Mouse (Mus musculus): Measurements from ENCODE around the gene Olfr675. TPM values are rescaled to one million over a fixed set of nuclear protein-coding genes. Genes with fewer than 3 reads are reported as not detected.
"Not testable (repeated sequence)": the region's sequence is repeated elsewhere in the genome, so short reads cannot be mapped to it uniquely, and the experiment has no call there.

Olfr675 gene
- not detected in 2 replicates for polyA plus RNA-seq (2016; fragmentation: Nextera tagmentation; extraction: Ambion mirVana)

- H3K4me1 ChIP-seq: no peaks in the 10 kb centered on the region
- H3K4me3 ChIP-seq: no peak within 1 kb of the TSS
- no peak within 1 kb of the TSS for H3K27ac ChIP-seq
- ATAC-seq: no peak
- WGBS (ENCODE audit: insufficient replicate concordance): 56% methylated on average over 1 of the region's 1 CpGs
- H3K36me3 ChIP-seq: no peaks in the 10 kb centered on the region
- H3K9ac ChIP-seq: no peak within 1 kb of the TSS
- no peak within 1 kb of the TSS for H3K4me2 ChIP-seq
- H3K27me3 ChIP-seq (replicated peaks): no peaks in the 10 kb centered on the region
- no peaks in the 10 kb centered on the region for H3K9me3 ChIP-seq (replicated peaks)
Observed at GRCm38 (mm10) chr7:105028360-105028759, at the start of gene Olfr675. Olfr675 (minus strand) TSS chr7:105028460.

DNA sequence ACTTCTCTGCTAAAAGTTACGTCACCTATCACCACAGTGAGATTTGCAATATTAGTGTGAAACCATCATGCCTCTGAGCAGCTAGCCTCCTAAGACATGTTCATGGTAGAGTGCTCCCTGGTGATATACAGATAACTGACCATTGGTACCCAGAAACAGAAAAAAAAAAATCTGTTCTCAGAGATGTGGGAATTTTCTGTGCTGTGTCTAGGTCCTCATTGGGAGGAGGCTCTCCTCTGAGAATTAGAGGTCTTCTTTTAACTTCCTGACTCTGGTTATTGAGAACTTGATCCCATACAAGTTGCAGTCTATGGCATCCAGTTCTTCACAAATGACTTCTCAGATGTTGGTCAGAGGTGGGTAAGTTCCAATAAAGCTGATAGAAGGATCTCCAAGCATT is 35.9 kb upstream of the Olfr675 start, which contains the start of gene Olfr678:
Olfr678 (plus strand) TSS at position 301 of the 400 bp plus-strand sequence.
- 53% methylated on average over 1 of the region's 1 CpGs for WGBS (ENCODE audit: insufficient replicate concordance)
- Histone ChIP-seq H3K27me3 (replicated peaks) (no peaks in the 10 kb centered on the region), H3K9ac (no peak within 1 kb of the TSS), H3K27ac (no peak within 1 kb of the TSS), H3K4me3 (no peak within 1 kb of the TSS), H3K36me3 (no peaks in the 10 kb centered on the region), H3K9me3 (replicated peaks) (no peaks in the 10 kb centered on the region), H3K4me2 (no peak within 1 kb of the TSS), H3K4me1 (no peaks in the 10 kb centered on the region)
- ATAC-seq: no peak

GRCm38 (mm10) chr7:105058951-105059350 is 30.7 kb upstream of the Olfr675 start:
- Histone ChIP-seq H3K9ac (no peak overlapping the region), H3K4me2 (no peak overlapping the region), H3K27ac (no peak overlapping the region), H3K4me3 (no peak overlapping the region), H3K36me3 (no peaks in the 10 kb centered on the region), H3K4me1 (no peaks in the 10 kb centered on the region), H3K9me3 (replicated peaks) (no peaks in the 10 kb centered on the region; the same call in 1 of the 2 replicates), H3K27me3 (replicated peaks) (no peaks in the 10 kb centered on the region)
- ATAC-seq: no peak

GRCm38 (mm10) chr7:105033836-105034235 is 5.6 kb upstream of the Olfr675 start:
- not testable (repeated sequence) for H3K36me3 ChIP-seq; ATAC-seq; H3K4me1 ChIP-seq; H3K4me3 ChIP-seq; H3K27ac ChIP-seq; H3K9ac ChIP-seq; H3K4me2 ChIP-seq; H3K9me3 ChIP-seq (replicated peaks); H3K27me3 ChIP-seq (replicated peaks)
- WGBS (ENCODE audit: insufficient replicate concordance): 37% methylated on average over 5 of the region's 5 CpGs

GRCm38 (mm10) chr7:105032398-105032797 is 4.1 kb upstream of the Olfr675 start, which contains the start of gene Olfr676:
Olfr676 (plus strand) TSS chr7:105032698.
- H3K36me3 ChIP-seq: no peaks in the 10 kb centered on the region
- ATAC-seq: no peak
- H3K4me1 ChIP-seq: no peaks in the 10 kb centered on the region
- H3K27me3 ChIP-seq (replicated peaks): no peaks in the 10 kb centered on the region
- no peak within 1 kb of the TSS for H3K9ac ChIP-seq
- no peak within 1 kb of the TSS for H3K4me3 ChIP-seq
- H3K27ac ChIP-seq: no peak within 1 kb of the TSS
- no peak within 1 kb of the TSS for H3K4me2 ChIP-seq
- H3K9me3 ChIP-seq (replicated peaks): no peaks in the 10 kb centered on the region

- 41% methylated on average over 1 of the region's 1 CpGs for WGBS (ENCODE audit: insufficient replicate concordance)
Observed at GRCm38 (mm10) chr7:105022530-105022929, 5.7 kb downstream of the Olfr675 start.

GRCm38 (mm10) chr7:105001929-105002328 is 26.3 kb downstream of the Olfr675 start, which contains the start of gene Olfr672:
Olfr672 (minus strand) TSS chr7:105002029.
- Histone ChIP-seq H3K9ac (no peak within 1 kb of the TSS), H3K4me2 (no peak within 1 kb of the TSS), H3K36me3 (no peaks in the 10 kb centered on the region), H3K27ac (no peak within 1 kb of the TSS), H3K4me1 (no peaks in the 10 kb centered on the region), H3K27me3 (replicated peaks) (no peaks in the 10 kb centered on the region), H3K4me3 (no peak within 1 kb of the TSS), H3K9me3 (replicated peaks) (no peaks in the 10 kb centered on the region)
- ATAC-seq: no peak

More at GRCm38 (mm10) chr7:105022530-105022929, 5.7 kb downstream of the Olfr675 start:
- no peaks in the 10 kb centered on the region for H3K36me3 ChIP-seq
- no peaks in the 10 kb centered on the region for H3K9me3 ChIP-seq (replicated peaks)
- H3K4me1 ChIP-seq: no peaks in the 10 kb centered on the region
- no peak overlapping the region for H3K9ac ChIP-seq
- H3K4me3 ChIP-seq: no peak overlapping the region
- no peak overlapping the region for H3K4me2 ChIP-seq
- no peak overlapping the region for H3K27ac ChIP-seq
- no peaks in the 10 kb centered on the region for H3K27me3 ChIP-seq (replicated peaks)
- ATAC-seq: no peak

DNA sequence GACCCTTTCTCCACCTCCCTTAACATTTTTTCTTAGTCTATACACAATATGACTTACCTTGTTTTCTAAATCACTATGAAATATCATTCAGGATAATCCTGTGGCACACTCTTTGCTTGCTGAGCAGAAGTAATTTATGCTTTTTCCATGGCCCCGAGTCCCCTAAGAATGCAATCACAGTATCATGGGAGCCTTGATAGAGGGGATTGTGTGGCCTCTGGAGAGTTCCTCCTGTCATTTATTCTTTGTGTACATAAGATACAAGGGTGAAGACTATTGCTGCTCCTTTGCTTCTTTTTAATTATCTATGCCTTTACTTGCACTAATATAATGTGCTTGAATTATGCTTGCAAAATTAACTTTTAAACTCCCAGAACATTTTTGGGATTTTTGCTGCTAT is 49.2 kb downstream of the Olfr675 start, which contains the start of gene Olfr671:
Olfr671 (minus strand) TSS at position 101 of the 400 bp plus-strand sequence.
- ATAC-seq: no peak
- no peak within 1 kb of the TSS for H3K4me3 ChIP-seq
- H3K4me1 ChIP-seq: no peaks in the 10 kb centered on the region
- no peaks in the 10 kb centered on the region for H3K36me3 ChIP-seq
- no peak within 1 kb of the TSS for H3K27ac ChIP-seq
- 66% methylated on average over 1 of the region's 1 CpGs for WGBS (ENCODE audit: insufficient replicate concordance)
- H3K9ac ChIP-seq: no peak within 1 kb of the TSS
- H3K4me2 ChIP-seq: no peak within 1 kb of the TSS
- no peaks in the 10 kb centered on the region for H3K27me3 ChIP-seq (replicated peaks)
- H3K9me3 ChIP-seq (replicated peaks): no peaks in the 10 kb centered on the region

GRCm38 (mm10) chr7:104972507-104972906 is 55.8 kb downstream of the Olfr675 start:
- WGBS (ENCODE audit: insufficient replicate concordance): 59% methylated on average over 2 of the region's 2 CpGs
- not testable (repeated sequence) for H3K9ac ChIP-seq

More at GRCm38 (mm10) chr7:104972507-104972906, 55.8 kb downstream of the Olfr675 start:
- not testable (repeated sequence) for ATAC-seq; H3K36me3 ChIP-seq; H3K27ac ChIP-seq; H3K9me3 ChIP-seq (replicated peaks); H3K4me2 ChIP-seq; H3K4me3 ChIP-seq; H3K27me3 ChIP-seq (replicated peaks); H3K4me1 ChIP-seq

Other genes starting within 250 kb of the Olfr675 start
- gene Usp17lb, start 185.9 kb downstream of the Olfr675 start, polyA plus RNA-seq (2016; fragmentation: Nextera tagmentation; extraction: Ambion mirVana): not detected in 2 replicates
- gene Usp17la, start 171.5 kb downstream of the Olfr675 start, polyA plus RNA-seq (2016; fragmentation: Nextera tagmentation; extraction: Ambion mirVana): not detected in 2 replicates
- gene Olfr665, start 150.4 kb downstream of the Olfr675 start, polyA plus RNA-seq (2016; fragmentation: Nextera tagmentation; extraction: Ambion mirVana): not detected in 2 replicates
- not detected in 2 replicates for gene Olfr666, start 132.5 kb downstream of the Olfr675 start, polyA plus RNA-seq (2016; fragmentation: Nextera tagmentation; extraction: Ambion mirVana)
- not detected in 2 replicates for gene Olfr667, start 107.0 kb downstream of the Olfr675 start, polyA plus RNA-seq (2016; fragmentation: Nextera tagmentation; extraction: Ambion mirVana)
- not detected in 2 replicates for gene Olfr668, start 100.4 kb downstream of the Olfr675 start, polyA plus RNA-seq (2016; fragmentation: Nextera tagmentation; extraction: Ambion mirVana)
- gene Olfr669, start 94.2 kb downstream of the Olfr675 start, polyA plus RNA-seq (2016; fragmentation: Nextera tagmentation; extraction: Ambion mirVana): not detected in 2 replicates
- not detected in 2 replicates for gene Olfr670, start 65.8 kb downstream of the Olfr675 start, polyA plus RNA-seq (2016; fragmentation: Nextera tagmentation; extraction: Ambion mirVana)
- gene Olfr671, start 49.3 kb downstream of the Olfr675 start, polyA plus RNA-seq (2016; fragmentation: Nextera tagmentation; extraction: Ambion mirVana): not detected in 2 replicates
- not detected in 2 replicates for gene Olfr672, start 26.4 kb downstream of the Olfr675 start, polyA plus RNA-seq (2016; fragmentation: Nextera tagmentation; extraction: Ambion mirVana)
- gene Olfr676, start 4.2 kb upstream of the Olfr675 start, polyA plus RNA-seq (2016; fragmentation: Nextera tagmentation; extraction: Ambion mirVana): not detected in 2 replicates
- not detected in 2 replicates for gene Olfr677, start 22.9 kb upstream of the Olfr675 start, polyA plus RNA-seq (2016; fragmentation: Nextera tagmentation; extraction: Ambion mirVana)
- not detected in 2 replicates for gene Olfr678, start 36.0 kb upstream of the Olfr675 start, polyA plus RNA-seq (2016; fragmentation: Nextera tagmentation; extraction: Ambion mirVana)
- not detected in 2 replicates for gene Olfr679, start 52.7 kb upstream of the Olfr675 start, polyA plus RNA-seq (2016; fragmentation: Nextera tagmentation; extraction: Ambion mirVana)
- not detected in 2 replicates for gene Olfr680-ps1, start 64.4 kb upstream of the Olfr675 start, polyA plus RNA-seq (2016; fragmentation: Nextera tagmentation; extraction: Ambion mirVana)
- gene Olfr681, start 88.4 kb upstream of the Olfr675 start, polyA plus RNA-seq (2016; fragmentation: Nextera tagmentation; extraction: Ambion mirVana): not detected in 2 replicates
- gene Olfr683, start 118.6 kb upstream of the Olfr675 start, polyA plus RNA-seq (2016; fragmentation: Nextera tagmentation; extraction: Ambion mirVana): not detected in 2 replicates
- gene Olfr684, start 135.2 kb upstream of the Olfr675 start, polyA plus RNA-seq (2016; fragmentation: Nextera tagmentation; extraction: Ambion mirVana): not detected in 2 replicates
- gene Olfr685, start 157.6 kb upstream of the Olfr675 start, polyA plus RNA-seq (2016; fragmentation: Nextera tagmentation; extraction: Ambion mirVana): not detected in 2 replicates
- gene Olfr686, start 179.0 kb upstream of the Olfr675 start, polyA plus RNA-seq (2016; fragmentation: Nextera tagmentation; extraction: Ambion mirVana): not detected in 2 replicates